Mouse (Mus musculus) ES-E14 (cell line): ENCODE results near the gene Calhm5.

ENCODE experiments used
- CHD2 ChIP-seq: IDR thresholded peaks from 2 replicates; pipeline ENCODE4 v1.6.1; 2014; ENCODE audit warnings: mild to moderate bottlenecking, low read depth, low read length, inconsistent platforms
- MAFK ChIP-seq: IDR thresholded peaks from 2 replicates; pipeline ENCODE4 v1.6.1; 2014; ENCODE audit warnings: mild to moderate bottlenecking, low read depth, low read length, inconsistent platforms; ENCODE audit not compliant: insufficient read depth
- ZC3H11A ChIP-seq: IDR thresholded peaks from 2 replicates; pipeline ENCODE4 v1.6.1; 2012; ENCODE audit warnings: low read depth, mild to moderate bottlenecking, inconsistent platforms, low read length, borderline replicate concordance
- ZNF384 ChIP-seq: IDR thresholded peaks from 2 replicates; pipeline ENCODE4 v1.6.1; 2012; ENCODE audit warnings: low read depth, low read length, inconsistent platforms

DNA sequence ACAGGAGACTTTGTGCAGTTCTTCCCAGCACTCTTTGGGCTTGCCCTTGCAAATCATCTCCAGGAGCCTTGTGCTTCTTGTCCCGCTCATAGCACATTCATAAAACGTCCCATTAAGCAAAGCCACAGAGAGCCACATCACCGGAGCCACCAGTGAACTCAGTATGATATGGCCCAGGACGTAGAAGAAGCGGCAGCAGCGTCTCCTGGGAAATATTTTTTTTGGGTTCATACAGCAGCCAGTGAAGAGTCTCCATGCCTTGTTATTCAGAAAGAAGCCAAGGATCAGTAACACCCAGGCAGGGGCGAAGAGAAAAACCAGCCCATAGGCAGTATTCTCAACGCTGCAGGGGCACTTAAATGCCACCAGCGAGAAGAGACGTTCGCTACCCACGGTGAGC is 355 bp downstream of the Calhm5 start:
- TF ChIP-seq ZC3H11A (no peak), CHD2 (no peak), ZNF384 (no peak), MAFK (no peak)
